Mouse (Mus musculus): ENCODE measurements around the gene Dip2c.

- TF ChIP-seq GATA1 (IDR thresholded peaks at IDR 0.05; ENCODE audit: borderline replicate concordance, low read length) (no peak), FLI1 (IDR thresholded peaks at IDR 0.05; ENCODE audit: low read length) (no peak)
Observed at GRCm38 (mm10) chr13:9227078-9227477, 49.2 kb upstream of the Dip2c start.

Data from megakaryocyte, embryonic 14.5 days (primary cell).